Mouse (Mus musculus): ENCODE data around the gene Lat2.

Gene Lat2

DNA sequence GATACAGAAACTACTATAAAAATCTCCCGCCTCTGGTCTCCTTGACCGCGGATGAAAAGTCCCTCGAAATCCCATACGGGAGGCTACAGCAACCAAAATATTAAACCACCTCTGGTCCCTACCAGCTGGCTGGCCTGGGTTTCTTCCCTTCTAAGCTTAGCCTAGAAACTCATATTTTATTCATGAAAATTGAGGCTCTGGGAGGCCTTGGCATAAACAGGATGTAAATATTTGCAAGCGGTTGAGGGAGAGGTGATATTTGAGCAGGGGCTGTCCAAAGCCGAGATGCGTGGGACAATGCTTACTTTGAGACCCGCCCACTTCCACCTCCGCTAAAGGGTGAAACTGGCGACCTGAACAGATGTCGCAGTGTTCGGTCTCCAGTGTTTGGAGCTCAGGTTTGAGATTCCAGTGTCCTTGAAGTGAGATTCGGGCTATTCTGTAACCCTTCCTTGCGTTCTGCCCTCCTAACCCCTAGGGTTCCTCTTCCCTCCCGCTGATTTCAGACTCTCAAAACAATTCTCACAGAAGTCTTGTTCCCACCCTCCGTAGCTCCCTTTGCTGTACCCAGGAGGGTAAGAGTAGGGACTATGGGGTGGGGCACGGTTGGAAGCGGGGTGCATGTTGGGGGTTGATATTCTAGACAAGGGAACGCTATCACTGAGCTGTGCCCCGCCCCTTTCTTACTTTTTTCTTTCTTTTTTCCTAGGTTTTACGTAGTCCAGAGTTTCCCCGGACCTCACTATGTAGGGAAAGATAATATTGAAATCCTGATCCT, 42.9 kb downstream of the Lat2 start:
- peak in 1 of 2 experiments; percentile 48 for DNase-seq (ENCODE audit: low spot score in 2 of 2)

- no peak for DNase-seq (ENCODE audit: low spot score in 2 of 2)
Measured at GRCm38 (mm10) chr5:134568964-134569491, 45.8 kb downstream of the Lat2 start.

- no peak for DNase-seq (ENCODE audit: low spot score in 2 of 2)
Measured at GRCm38 (mm10) chr5:134568030-134568429, 46.8 kb downstream of the Lat2 start.

GRCm38 (mm10) chr5:134567445-134567844, 47.4 kb downstream of the Lat2 start:
- no peak for DNase-seq (ENCODE audit: low spot score in 2 of 2)

DNA sequence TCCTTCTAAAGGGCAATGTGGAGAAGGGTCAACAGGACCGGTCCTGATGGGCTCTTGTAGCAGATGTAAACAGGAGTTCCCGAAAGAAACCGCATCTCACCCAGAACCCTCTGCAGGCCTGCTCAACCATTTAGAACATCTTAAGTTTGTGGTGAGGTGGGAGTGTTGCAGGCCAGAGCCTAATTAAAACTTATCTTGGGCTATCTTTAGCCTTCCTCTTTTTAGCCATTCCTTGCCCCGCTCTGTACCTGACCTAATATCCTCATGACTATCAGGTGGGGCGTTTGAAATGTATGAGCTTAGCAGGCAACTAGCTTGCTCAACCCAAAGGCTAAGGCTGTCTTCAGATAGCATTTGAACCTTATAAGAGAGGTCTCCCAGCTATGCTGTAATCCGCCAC, 49.1 kb downstream of the Lat2 start:
- DNase-seq (ENCODE audit: low spot score in 2 of 2) = no peak

DNA sequence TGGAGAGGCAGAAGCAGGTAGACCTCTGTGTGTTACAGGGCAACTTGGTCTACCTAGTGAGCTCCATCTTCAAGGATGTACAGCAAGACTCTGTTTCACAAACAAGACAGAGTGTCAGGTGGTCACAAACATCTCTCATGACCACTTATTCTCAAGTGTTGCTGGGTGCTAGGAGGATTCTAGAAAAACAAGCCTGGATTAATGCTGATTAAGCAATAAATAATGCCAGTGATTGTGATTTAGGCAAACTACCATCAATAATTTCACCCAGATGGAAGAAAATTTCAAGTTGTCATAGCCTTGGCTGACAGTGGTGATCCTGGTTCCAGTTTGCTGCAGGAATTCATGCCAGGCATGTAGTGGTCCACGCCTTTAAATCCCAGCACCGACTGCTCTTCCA, 50.6 kb downstream of the Lat2 start:
- DNase-seq (ENCODE audit: low spot score in 2 of 2) = no peak

- no peak for DNase-seq (ENCODE audit: low spot score in 2 of 2)
Measured at GRCm38 (mm10) chr5:134560450-134561171, 54.2 kb downstream of the Lat2 start.

- no peak for DNase-seq (ENCODE audit: low spot score in 2 of 2)
Measured at GRCm38 (mm10) chr5:134560071-134560449, 54.8 kb downstream of the Lat2 start, which contains the start of gene Syna. Gene Syna, minus strand, starts transcription at chr5:134560171.

DNA sequence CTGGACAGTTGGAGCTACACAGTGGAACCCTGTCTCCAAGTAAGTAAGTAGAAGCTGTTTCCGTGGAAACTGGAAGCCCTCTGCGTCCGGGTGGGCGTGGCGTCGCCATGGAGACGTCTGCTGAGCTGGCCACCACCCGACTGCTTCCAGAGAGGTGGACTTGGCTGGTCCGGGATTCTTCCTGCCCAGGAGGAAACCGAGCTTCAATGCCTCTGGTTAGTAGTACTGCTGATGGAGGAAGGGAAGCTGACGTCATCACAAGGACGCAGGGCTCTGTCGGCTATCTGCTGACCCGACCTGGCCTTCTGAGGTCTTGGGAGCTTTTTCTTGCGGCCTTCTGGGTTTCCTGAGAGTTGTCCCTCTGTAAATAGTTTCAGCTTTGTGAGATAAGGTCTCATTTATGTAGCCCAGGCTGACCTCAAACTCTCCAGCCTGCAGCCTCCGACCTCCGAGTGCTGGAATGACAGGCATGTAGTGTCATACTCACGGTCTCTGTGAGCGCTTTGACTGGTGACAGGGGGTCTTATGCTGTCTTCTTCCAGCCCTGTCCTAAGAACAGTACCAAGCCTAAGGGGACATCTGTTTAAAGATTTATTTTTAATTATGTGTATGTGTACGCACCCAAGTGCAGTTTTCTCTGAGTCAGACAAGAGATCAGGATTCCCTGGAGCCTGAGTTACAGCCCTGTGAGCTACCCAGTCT, 59.2 kb downstream of the Lat2 start:
- peak; percentile 84 for DNase-seq (ENCODE audit: low spot score in 2 of 2)

- DNase-seq (ENCODE audit: low spot score in 2 of 2) = no peak
Measured at GRCm38 (mm10) chr5:134553951-134554546, 60.8 kb downstream of the Lat2 start.

DNA sequence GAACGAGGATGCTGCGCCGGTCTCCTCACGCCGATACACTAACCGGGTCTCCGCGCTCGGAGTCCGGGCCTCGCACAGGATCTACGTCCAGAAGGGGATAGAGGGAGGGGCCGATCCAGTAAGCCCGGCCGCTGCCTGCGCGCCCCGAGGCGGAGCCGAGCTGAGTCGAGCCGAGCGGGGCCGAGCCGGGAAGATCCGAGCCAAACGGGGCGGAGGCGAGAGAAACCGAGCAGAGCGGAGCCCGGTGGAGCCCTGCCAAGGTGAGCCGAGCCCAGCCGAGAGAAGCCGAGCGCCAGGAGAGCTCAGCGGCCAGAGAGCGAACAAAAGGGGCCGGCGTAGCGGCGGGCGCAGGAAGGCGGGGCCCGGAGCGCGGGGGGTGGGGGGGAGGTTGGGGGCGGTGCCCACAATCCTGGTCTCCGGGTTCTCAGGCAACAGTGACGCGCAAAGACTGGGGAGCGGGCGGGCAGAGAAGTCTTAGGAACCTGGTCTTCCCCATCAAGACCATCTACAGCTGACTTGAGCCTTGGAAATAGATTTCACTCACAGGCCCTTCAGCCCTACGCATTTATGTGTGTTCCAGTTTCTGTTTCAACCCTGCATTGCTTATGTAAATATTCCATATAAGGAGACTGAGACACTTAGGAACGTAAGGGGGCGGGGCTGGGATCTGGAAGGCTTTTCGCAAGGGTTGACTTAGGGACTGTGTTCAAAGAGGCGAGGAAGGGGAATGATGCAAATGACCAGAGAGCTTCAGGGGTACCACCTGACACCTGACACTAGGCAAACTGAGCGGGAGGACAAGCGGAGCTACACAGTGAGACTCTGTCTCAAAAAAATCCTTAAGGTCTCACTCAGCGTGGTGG, 62.5 kb downstream of the Lat2 start, which contains the start of gene Clip2:
Gene Clip2 (minus strand): TSS at position 325 of the 863 bp plus-strand sequence.
- DNase-seq (ENCODE audit: low spot score in 2 of 2) = peak; percentile 97

DNA sequence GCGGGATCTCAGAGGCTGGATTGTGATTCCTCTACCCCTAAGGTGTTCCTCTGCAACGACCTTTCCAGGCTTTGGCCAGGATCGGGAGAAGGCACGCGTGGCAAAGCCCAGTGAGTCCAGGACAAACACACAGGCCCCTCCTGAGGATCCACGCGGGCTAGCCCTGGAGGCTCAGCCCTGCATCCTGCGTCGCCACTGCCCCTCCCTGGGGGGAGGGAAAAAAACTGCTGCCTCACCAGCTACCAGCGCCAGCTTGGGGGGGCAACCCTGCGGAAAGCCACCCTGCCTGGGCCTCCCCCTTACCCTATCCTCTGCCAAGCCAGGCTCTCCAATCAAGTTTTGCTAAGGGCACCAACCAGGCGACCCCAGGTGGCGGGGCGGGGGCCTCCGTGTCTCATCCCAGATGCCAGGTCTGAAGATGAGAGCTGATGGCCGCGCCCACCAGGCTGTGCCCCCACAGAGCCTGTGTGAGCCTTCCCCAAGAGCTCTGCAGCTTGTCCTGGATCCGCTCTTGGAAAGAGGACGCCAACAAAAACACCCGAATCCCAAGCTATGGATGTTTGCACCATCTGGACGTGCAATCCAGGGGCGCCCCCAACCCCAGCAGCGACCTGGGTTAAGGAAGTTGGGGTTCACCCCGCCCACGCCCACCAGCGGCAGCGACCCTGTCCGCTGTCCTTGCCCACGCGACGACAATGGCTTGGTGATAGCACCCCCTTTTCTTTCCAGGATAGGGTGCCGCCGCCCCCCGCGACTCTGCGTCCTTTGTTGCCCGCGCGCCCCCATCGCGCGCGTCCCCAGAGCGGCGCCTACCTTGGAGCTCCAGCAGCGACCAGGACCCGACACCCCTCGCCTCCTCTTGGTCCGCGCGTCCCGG, 63.4 kb downstream of the Lat2 start:
- peak; percentile 47 to 64 for DNase-seq (ENCODE audit: low spot score in 2 of 2)

DNA sequence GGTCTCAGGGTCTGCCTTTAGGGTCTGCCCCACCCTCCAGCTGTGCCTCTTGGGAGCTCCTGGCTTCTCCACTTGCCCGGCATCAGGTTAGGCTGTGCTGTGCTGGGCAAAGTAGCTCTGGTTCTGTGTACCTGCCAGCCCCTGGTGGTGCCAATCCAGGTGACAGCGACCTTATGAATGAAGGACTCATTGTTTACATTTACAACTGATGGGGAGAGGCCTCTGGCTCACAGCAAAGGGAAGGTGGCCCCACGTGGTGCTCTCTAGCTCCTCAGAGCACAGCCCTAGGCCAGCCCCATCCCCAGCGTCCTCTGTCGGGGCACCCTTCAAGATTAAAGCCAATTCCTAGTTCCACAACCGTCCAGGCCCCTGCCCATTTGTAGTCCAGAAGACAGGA, 64.0 kb downstream of the Lat2 start:
- DNase-seq (ENCODE audit: low spot score in 2 of 2) = no peak

All from right cerebral cortex, adult 2 months (tissue).